Mouse (Mus musculus): Measurements from ENCODE around the gene Tgfbr2.

Gene Tgfbr2

DNA sequence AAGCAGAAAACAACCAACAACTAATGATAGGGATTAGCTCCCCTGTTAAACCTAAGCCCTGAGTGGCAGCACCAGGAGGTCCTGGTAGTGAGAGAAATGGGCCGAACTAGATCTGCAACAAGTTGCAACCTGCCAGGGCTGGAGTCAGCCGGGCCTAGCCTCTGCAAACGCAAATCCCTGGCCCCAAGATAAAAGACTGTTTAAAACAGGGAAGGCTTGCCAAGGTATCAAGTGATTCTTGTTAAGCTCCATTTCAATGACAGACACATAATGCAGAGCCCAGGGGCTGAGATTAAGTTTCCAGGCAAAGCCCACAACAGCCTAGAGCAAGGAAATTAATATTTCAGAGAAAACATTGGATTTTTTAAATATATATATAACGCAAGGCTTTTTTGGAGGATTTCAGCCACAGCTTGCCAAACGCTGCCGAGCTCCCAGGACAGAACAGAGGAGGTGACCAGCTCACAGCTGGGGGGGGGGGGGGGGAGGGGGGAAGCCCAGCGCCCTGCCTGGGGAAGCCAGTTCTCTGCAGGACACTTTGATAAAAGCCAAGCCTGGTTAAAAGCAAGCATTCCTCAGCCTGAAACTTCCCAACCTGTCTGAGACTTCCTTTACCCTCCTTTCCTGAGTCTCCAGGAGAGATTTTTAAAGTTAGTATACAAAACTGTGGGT, 24.3 kb downstream of the Tgfbr2 start:
- DNase-seq: no peak

DNA sequence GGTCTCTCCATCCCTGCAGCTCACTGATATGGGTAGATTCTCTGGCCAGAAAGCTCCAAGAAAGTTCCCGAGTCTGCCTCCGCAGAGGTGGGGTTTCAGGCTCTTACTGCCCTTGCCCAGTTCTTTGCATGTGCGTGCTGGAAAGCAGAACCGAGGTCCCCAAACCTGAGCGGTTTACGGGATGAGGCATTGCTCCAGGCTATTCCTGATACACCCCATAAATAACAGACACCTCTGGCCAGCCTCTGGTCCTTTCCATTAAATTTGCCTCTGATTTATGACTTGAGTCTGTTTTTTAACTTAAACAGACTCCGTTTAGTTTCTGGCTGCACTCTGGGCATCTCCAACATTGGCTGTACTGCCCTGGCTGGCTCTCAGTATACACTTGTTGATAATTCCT, 26.4 kb downstream of the Tgfbr2 start:
- no peak for DNase-seq

DNA sequence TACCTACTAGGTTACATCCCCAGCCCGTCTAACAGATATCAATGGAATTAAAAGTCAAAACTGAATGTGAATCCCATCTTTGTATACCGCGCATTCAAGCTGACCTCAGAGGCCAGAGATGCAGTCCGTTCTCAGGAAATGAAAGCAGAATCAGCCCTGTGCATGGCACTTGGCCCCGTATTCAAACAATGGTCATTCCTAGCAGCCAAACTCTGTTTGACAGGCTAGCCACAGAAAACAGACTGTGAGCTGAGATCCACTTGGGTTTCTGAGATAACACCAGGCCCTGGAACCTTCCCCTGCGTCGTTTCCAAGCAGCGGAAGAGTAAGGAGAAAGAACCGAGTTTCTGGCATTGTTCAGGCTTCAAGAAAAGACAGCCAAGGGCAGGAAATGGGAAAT, 28.9 kb downstream of the Tgfbr2 start:
- no peak for DNase-seq

DNA sequence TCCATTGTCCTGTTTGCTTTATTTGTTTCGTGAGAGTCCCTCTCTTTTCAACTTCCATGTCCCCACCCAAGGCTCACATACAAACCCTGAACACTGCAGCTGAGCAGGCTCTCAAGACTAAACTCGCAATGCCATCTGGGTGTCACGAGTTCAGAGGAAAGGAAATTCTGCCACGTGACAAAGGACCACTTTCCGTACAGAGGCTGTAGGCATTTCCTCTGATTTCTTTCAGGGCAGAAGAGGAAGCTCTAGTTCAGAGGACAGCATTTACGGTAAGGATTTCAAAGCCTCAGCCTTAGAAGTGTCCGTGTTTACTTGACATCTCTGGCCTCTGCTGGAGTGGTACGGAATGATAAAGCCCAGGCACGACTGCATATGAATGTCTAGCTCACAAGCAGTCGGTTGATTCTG, 29.9 kb downstream of the Tgfbr2 start:
- DNase-seq: no peak

DNA sequence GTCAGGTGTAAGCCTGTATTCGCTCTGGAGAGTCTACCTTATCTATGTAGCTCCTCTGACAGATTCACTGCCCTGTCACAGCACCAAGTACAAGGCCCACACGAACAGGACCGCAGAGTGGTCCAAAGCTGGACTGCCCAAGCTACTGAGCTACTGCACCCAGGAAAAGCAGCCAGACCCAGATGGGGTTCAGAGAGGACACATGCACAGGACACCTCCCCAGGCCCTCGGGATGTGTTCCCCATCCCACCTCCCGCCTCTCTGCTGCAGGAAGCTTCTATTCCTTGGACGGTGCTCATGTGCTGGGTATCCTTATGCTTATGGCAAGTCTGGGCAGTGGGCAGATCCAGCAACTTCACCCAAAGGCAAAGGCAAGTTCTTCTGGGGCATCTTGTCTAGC, 34.7 kb downstream of the Tgfbr2 start:
- no peak for DNase-seq

DNA sequence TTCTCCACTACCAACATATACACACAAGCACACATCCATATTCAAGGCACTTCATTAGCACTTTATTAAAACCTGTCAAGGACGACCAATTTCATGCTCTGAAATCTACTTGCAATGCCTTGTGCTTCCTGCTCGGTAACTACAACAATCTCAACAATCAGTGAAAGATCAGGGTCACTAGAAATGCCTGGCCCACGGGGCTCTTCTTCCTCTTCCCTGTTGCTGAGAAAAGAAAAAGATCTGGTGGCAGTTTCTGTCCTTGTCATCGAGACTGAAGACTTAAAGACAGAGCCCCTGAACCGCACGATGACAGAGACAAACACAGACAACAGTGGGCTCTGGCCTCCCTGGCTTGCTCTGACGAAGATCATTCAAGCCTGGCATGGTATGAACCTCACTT, 35.6 kb downstream of the Tgfbr2 start:
- DNase-seq: no peak

DNA sequence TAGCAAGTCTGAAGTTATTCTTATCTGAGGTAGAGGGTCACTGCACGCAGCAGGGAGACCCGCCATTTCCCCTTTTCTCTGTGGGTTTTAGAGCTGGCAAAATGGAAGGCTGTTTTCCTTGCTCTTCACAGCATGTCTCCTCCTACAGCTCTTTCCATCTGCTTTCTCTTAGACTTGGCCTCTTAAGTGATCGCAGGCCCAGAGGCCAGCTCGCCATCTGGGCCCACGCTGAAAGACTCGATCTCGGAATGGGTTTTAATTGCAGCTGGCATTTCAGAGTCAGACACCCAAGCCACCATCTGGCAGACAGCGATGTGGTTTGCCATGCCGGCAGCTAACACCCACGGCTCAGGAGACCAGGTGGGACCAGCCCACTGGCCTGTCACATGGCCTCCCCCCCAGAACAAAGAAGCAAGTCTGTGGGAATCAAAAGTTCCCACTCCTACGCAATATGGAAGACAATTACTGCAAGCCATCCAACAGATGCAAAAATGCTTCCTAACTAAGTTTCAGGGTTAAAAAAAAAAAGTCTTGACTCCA, 36.5 kb downstream of the Tgfbr2 start:
- DNase-seq: peak; percentile 4

DNA sequence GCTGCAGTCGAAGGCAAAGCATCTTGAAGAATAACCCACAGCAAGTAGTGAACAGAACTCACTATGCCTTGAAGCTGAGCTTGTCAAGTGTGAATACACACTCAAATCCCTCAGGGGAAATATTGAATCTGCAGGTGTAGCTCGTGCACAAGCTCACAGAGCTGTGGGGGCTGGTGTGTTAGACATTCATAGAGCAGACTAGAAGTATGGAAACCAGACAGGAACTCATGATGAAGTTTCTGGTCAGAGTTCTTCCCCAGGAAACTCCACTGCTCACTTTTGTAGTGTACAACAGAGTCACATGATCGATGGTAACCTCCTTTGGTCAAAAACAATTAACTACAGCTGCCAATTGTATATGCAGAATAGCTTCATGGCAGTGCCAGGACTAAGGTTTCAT, 37.5 kb downstream of the Tgfbr2 start:
- DNase-seq: no peak

DNA sequence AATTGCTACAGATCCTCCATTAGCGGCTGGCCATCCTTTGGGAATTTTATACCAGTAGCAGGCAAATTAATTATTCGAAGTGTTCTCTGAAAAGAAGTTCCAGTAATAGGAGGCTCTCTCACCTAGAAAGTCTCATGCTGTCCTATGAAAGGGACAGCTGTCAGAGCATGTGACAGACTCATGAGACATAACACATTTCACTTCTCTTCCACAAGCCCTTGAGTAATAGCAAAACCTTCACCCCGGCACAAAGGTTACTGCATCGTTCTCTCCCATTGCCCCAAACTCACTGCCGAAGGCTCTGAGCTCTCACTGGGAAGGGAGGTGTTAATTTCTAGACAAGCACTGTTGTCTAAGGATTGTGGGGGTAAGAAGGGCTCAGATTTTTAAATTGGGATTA, 38.3 kb downstream of the Tgfbr2 start:
- no peak for DNase-seq

DNA sequence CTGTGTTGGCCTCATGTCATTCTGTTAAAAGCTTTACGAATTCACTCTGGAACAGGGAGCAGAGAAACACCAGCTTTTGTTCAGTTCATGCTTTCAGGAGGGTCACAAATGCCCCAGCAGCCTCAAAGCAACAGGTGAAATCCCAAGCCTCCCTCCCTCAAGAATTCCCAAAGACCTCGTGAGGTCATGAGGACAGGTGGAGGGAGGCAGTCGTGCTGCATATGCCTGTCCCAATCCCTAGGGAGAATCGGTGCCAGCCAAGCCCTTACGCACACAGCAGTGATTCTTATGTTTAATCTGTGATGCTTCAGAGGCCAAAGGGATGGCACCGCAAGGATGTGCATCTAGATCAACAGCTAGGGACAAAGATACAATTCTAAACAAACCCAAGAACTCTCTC, 39.0 kb downstream of the Tgfbr2 start:
- DNase-seq: no peak

DNA sequence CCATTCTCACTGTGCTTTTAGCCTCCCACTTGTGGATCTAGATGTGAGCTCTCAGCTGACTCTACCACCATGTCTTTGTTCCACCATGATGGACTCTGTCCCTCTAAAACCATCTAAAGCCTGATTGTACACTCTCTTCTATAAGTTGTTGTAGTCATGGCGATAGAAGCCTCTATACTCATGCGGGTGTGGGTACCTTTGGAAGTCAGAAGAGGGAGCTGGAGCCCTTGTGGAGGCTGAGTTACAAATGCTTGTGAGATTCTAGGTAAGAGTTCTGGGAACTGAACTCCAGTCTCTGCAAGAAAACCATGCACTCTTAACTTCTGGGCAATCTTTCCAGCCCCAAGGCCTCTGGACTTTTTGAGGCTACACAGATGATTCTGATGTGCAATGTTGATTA, 40.7 kb downstream of the Tgfbr2 start:
- no peak for DNase-seq

DNA sequence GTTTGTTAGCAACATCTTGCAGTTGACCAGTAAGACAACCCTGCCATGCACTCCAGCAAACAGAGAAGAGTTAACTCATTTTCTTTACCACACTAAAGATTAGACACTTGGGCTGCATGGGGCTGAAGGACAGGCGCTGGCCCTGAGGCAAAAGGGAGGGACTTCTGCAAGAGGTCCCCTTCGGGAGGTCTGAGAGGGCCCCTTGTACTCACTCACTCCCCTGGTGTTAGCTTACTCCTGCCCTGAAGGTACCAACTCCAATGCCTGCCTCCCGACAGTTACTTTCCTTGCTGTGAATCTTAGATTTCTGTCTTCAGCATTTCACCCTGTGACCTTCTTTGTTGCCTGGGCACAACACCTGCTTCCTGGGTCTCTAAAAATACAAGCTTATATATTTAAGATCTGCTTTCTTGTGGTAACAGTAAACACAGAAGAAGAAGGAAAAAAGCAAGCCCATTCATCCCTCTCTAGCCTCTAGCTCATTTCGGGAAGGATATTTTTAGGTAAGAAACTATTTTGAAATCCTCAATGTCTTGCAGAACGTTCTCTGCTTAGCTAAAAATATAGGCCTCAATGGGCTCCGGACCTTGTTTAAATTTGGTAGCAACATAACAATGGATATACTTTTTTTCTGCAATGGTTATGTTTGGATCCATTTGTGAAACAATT, 41.7 kb downstream of the Tgfbr2 start:
- DNase-seq: no peak

DNA sequence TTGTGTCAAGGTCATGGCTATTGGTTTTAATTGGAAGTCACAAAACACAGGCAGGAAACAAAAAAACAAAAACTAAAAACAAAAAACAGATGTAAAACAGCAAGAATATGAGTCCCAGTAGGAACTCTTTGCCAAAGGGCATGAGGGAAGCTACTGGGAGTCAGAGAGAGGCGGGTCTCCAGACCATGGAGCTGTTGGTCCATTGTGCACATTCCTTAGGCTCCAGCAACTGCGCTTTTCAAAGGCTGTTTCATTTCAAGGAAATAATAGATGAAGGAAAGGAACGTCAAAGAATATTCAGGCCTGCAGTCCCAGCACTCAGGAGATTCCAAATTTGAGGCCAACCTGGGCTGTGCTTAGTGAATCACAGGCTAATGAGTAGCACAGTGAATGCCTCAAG, 46.3 kb downstream of the Tgfbr2 start:
- no peak for DNase-seq

DNA sequence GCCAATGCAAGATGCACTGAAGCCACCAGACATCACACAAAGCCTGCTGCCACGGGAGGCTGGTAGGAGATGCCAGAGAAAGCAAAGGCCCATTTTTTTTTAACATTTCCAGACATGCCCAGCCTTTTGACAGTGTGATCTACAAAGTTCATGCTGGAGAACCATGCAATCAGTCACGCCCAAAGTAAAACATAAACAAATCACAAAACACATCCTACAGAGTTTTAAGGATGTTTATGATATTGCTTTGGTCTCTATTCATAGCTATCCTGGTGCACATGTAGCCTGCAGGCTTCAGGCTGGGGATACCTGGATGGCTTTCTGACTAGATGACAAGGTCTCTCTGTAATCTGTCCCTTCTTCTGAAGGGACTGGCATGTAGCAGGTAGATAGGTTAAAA, 46.8 kb downstream of the Tgfbr2 start:
- no peak for DNase-seq

DNA sequence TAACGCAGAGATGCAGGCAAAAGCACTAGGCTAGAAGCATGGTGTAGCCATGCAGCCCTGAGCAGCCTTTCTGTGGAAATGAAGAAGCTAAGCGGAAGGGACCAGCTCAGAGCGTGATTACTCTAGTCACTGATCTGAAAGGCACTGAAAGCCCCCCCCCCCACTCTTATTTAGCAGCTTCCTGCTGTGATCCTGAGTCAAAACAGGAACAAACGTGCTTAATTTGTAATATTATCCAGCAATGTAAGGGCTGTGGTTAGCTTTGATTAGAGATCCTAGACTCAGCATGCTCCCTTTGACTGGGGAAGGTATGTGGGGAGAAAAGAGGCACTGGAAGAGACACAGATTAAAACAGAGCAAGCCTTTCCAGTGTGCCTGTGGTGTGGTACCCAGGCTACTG, 48.7 kb downstream of the Tgfbr2 start:
- DNase-seq: no peak

DNA sequence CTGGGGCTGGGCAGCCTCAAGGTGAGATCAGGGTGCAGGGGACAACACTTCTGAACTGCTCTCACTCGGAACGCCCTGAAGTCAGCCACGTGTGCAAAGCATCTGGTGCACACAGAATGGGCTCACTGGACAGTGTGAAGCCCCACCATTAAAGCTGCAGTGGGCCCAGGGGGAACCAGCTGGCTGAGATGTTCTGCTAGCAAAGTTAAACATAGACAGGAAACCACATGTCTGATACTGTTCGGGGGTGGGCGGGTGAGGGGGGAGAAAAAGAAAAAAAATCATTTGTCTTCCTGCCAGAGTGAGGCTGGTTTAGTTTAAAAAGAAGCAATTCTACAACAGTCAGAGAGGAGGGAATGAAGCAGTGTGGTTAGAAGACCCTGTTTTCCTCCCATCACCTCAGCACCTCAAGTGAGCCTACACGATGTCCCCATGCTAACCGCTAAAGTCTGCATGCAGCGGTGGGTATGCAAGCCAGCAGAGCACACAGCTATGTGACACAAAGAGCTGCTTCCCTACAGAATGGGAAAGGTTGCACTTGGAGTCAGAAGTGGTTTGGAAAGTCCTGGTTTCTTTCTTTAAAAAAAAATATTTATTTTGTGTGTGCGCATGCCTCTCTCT, 52.1 kb downstream of the Tgfbr2 start:
- DNase-seq: no peak

DNA sequence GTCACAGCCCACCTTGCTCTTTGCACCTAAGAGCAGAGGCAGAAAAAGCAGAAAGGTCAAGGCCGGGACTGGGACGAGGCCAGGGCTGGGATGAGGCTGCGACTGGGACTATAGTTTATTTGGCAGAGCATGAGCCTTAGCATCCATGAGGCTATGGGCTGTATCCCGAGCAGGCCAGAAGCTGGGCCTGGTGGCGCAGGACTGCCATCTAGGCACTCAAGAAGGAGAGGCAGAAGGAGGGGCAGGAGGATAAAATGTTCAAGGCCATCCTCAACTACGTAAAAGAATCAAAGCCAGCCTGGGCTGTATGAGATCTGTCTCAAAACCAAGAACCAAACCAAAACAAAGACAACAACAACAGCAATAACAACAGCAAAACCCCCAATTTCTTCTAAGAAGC, 52.6 kb downstream of the Tgfbr2 start:
- DNase-seq: no peak

DNA sequence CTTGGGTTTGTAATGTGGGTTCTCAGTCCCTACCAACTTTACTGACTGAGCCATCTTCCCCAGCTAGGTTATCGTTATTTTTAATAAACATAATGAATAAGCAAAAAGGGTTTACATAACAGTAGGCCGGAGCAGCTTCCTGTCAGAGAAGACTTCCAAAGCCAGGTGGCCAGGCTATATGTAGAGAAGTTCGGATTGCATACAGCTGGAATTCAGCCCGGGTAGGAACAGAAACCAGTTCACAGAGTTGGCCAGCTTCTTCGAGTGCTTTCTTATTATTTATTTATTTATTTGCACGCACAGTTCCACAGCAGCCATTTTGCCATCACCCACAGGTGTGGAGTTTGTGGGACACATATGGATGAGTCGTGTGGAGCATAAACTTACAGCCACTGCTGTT, 53.7 kb downstream of the Tgfbr2 start:
- DNase-seq: no peak

DNA sequence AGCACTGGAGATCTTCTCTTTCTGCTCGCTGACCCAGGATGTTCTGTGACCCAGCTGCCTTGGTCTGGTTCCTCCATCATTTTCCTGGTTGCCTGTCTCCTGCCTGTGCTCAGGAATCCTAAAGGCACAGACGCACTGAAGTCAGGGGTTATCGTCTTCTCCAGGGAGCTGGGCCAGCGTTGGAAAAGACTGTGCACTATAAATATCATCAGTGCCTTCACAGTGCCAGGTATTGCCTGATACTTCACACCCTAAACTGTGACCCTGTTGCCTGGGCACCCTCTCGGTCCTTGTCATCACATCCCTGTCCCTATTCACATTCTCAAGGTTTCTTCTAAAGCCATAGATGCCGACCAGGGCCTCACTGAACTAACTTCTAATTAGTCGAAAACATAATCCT, 55.2 kb downstream of the Tgfbr2 start:
- DNase-seq: no peak

DNA sequence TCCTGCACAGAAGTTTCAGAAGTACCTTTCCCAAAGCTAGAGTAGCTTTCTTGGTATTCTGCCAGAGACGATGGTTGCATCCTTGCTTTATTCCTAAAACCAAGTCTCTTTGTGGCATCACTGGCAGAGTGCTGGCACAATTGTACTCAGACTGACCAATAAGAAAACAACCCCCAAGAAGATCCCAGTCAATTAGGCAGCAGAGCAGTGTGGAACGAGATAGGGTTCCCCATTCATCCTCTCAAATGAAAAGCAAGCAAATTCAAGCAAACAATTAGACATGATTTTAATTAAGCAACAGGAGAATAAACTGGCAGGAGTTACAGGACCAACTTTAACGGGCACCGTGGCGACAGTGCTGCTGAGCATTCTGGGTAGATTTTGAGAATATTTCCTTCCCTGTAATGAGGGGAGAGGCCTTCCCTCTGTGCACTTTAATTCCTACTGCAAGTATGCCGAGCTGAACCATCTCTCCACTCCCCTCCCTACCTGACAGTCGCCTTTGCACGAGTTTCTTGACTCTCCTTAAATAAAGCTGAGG, 56.8 kb downstream of the Tgfbr2 start:
- DNase-seq: no peak

DNA sequence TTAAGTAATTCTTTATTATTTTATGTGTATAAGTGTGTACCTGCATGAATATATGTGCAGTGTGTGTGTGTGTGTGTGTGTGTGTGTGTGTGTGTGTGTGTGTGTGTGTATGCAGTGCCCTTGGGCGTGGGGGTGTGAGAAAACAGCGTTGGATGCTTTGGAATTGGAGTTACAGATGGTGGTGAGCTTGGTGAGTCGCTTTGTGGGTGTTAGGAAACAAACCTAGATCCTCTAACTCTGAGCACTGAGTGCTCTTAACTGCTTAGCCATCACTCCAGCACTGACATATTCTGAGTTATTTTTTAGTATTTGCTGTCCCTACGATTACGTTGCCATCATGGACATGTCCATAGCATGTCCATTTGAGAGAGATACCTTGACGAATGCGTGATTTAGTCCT, 59.3 kb downstream of the Tgfbr2 start:
- DNase-seq: no peak

DNA sequence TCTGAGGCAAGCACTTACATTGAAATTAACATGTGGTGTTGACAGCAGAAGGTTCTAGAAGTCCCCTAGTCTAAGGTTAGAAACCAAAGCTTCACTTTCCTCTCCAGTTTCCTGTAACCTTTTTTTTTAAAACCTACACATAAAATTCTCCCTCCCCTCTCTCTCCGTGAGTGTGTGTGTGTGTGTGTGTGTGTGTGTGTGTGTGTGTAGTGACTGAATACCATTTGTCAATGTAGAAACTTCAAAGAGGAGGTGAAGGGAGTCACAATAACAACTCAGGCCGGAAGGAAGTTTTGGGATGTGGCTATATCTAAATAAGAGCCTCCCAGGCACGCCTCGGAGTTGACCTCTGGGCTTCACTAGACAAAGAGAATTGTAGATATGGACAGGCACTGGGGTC, 60.8 kb downstream of the Tgfbr2 start:
- DNase-seq: no peak

DNA sequence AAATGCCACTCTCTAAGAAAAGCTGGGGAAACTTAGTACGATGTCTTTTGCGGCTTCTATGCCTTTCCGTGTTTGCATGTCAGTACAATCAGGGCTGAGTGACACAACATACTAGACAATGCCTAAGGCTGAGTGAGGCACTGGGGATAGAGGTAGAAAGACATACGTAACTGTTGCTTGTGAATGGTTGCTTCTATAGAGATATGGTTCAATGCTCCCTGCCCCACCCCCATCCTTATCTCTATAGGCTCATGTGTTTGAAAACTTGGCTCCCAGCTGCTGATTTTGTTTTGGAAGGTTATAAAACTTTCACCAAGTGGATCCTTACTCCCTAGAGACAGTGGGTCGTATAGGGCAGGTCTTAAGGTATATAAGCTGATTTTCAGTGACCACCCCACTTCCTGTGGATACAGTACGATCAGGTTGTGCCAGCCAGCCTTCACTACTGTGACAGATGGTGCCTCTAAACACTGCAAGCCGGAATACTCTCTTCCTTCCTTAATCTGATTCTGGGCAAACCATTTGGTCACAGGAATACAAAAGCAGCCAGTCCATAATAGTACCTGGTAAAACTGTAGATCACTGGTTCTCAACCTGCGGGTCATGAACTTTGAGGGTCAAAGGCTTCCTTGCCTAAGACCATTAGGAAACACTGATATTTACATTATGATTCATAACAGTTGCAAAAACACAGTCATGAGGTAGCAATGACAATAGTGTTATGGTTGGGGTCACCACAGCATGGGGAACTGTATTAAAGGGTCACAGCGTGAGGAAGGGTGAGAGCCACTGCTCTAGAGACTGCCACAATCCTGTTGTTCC, 63.8 kb downstream of the Tgfbr2 start:
- no peak for DNase-seq

Measured in cerebellum, adult 11-12 months (tissue).